Mouse (Mus musculus) kidney, embryonic 15.5 days (tissue): ENCODE results near the gene Pold1. TPM values are rescaled to one million over a fixed set of nuclear protein-coding genes. Genes with fewer than 3 reads are reported as not detected.

Source experiments
- ATAC-seq: fragments of 200-750 bp; cut with Nextera tagmentation; replicated peaks from 2 replicates; pipeline ENCODE4 v1.8.0; 2017; ENCODE audit warnings: moderate TSS enrichment; ENCODE audit not compliant: low FRiP score
- H3K27ac ChIP-seq: fragments of 300-500 bp; sonication (generic); 2 replicates; pipeline ENCODE4 v1.5.1; 2015; ENCODE audit warnings: mild to moderate bottlenecking, inconsistent platforms
- H3K27me3 ChIP-seq: fragments of 300-500 bp; sonication (generic); 2 replicates; pipeline ENCODE4 v1.6.1; 2015; ENCODE audit warnings: inconsistent platforms
- H3K36me3 ChIP-seq: fragments of 300-500 bp; sonication (generic); 2 replicates; pipeline ENCODE4 v1.6.1; 2015; ENCODE audit warnings: inconsistent platforms
- H3K4me1 ChIP-seq: fragments of 300-500 bp; sonication (generic); 2 replicates; pipeline ENCODE4 v1.6.1; 2015; ENCODE audit warnings: inconsistent platforms
- H3K4me2 ChIP-seq: fragments of 300-500 bp; sonication (generic); 2 replicates; pipeline ENCODE4 v1.6.1; 2015; ENCODE audit warnings: moderate library complexity, mild to moderate bottlenecking, inconsistent platforms
- H3K4me3 ChIP-seq: fragments of 300-500 bp; sonication (generic); replicated peaks from 2 replicates; pipeline ENCODE4 v1.5.1; 2015; ENCODE audit warnings: mild to moderate bottlenecking, inconsistent platforms
- H3K9ac ChIP-seq: fragments of 300-500 bp; sonication (generic); 2 replicates; pipeline ENCODE4 v1.6.1; 2015; ENCODE audit warnings: mild to moderate bottlenecking, inconsistent platforms
- H3K9me3 ChIP-seq: fragments of 300-500 bp; sonication (generic); replicated peaks from 2 replicates; pipeline ENCODE4 v1.6.1; 2016; ENCODE audit warnings: inconsistent platforms
- WGBS: fragments of 180-500 bp; shearing (Covaris S2); methylation state at CpG from one replicate; pipeline ENCODE4 v1.1.7; 2015; ENCODE audit warnings: mixed read lengths; 5-methylcytosine and 5-hydroxymethylcytosine counted together
- polyA plus RNA-seq: library from polyadenylated mRNA; unstranded; fragments of >200 nt; fragmentation: Nextera tagmentation; extraction: Ambion mirVana; gene quantifications from 2 replicates; pipeline ENCODE4 v1.2.1, GENCODE M21; 2015

Gene Pold1
- polyA plus RNA-seq, 1 experiment from 2014 or later = 101 TPM

GRCm38 (mm10) chr7:44553196-44553764 lies 4.6 kb upstream of the Pold1 start:
- peak overlapping the region; percentile 71 for H3K4me2 ChIP-seq
- peak overlapping the region; percentile 69 for H3K9ac ChIP-seq
- H3K4me3 ChIP-seq = peak overlapping the region; percentile 99
- H3K9me3 ChIP-seq = no peaks in the 10 kb centered on the region
- WGBS = under 1% methylated on average over 32 of the region's 32 CpGs
- ATAC-seq = peak; percentile 73
- H3K4me1 ChIP-seq = peaks cover 8% of the 10 kb centered on the region
- no peaks in the 10 kb centered on the region for H3K27me3 ChIP-seq
- peaks cover 31% of the 10 kb centered on the region for H3K36me3 ChIP-seq
- peak overlapping the region; percentile 100 for H3K27ac ChIP-seq

DNA sequence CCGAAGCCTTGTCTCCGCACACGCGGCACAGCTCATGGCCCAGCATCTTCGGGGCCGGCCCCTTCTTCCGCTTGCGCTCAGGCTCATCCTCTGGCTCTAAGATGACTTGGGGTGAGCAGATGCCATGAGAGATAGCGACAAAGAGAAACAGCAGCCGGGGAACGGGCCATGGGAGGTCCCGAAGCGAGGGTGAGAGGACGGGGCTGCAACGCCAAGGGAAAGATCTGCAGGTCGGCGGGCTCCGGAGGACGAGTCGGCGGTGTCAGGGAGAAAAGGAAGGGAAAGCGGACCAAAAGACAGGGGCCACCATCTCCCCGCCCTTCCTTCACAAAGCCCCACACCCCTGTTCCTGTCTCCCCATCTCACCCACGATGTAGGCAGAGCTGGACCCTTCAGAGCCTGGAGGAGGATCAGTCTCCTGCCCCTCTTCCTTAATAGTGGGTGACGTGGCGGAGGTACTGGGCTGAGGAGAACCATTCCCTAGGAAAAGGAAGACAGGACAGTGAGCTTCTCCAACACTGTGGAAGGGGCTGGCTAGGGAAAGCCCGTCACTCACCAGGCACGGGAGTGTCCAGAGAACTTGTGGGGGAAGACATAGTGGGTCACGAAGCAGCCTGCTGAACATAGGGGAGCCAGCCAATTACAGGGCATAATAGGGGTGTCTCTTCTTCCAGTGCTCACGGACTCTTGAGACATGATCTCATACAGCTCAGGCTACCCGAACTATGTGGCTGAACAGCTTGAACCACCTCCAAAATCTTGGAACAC lies 3.7 kb upstream of the Pold1 start:
- no peaks in the 10 kb centered on the region for H3K9me3 ChIP-seq
- H3K36me3 ChIP-seq = peaks cover 31% of the 10 kb centered on the region
- H3K4me2 ChIP-seq = peak overlapping the region; percentile 71
- peak overlapping the region; percentile 99 for H3K4me3 ChIP-seq
- peaks cover 17% of the 10 kb centered on the region for H3K4me1 ChIP-seq
- ATAC-seq = no peak
- no peak overlapping the region for H3K9ac ChIP-seq
- no peaks in the 10 kb centered on the region for H3K27me3 ChIP-seq
- WGBS = 86% methylated on average over 31 of the region's 31 CpGs
- H3K27ac ChIP-seq = peak overlapping the region; percentile 100; the same call in 1 of the 2 replicates

- Histone ChIP-seq H3K9ac (no peak overlapping the region), H3K27ac (no peak overlapping the region), H3K27me3 (no peaks in the 10 kb centered on the region), H3K4me3 (no peak overlapping the region), H3K36me3 (peaks cover 31% of the 10 kb centered on the region), H3K4me1 (peaks cover 23% of the 10 kb centered on the region), H3K9me3 (no peaks in the 10 kb centered on the region), H3K4me2 (no peak overlapping the region)
- no peak for ATAC-seq
- WGBS = 85% methylated on average over 22 of the region's 22 CpGs
Observed at GRCm38 (mm10) chr7:44551731-44552130, 3.1 kb upstream of the Pold1 start.

DNA sequence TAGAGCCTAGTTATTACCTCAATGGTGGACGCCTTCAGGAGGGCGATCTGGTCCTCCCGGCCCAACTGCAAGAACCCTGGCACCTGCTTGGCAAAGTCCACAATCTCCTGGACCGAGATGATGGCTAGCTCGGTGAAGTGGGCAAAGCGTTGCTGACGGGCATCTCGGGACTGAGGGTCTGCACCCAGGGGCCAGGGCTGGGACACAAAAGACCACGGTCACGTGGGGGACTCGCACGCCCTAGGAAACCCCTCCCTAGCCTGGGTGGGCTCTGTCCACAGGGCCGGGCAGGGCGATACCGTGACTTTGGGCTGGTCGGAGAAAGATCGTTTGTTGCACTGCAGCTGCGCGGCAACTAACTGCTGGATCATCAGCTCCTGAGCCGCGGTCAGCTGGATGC lies 2.7 kb upstream of the Pold1 start:
- Histone ChIP-seq H3K4me2 (no peak overlapping the region), H3K27ac (no peak overlapping the region), H3K36me3 (peaks cover 31% of the 10 kb centered on the region), H3K4me1 (peaks cover 24% of the 10 kb centered on the region), H3K9ac (no peak overlapping the region), H3K4me3 (no peak overlapping the region), H3K9me3 (no peaks in the 10 kb centered on the region), H3K27me3 (no peaks in the 10 kb centered on the region)
- no peak for ATAC-seq
- WGBS = 94% methylated on average over 21 of the region's 21 CpGs

DNA sequence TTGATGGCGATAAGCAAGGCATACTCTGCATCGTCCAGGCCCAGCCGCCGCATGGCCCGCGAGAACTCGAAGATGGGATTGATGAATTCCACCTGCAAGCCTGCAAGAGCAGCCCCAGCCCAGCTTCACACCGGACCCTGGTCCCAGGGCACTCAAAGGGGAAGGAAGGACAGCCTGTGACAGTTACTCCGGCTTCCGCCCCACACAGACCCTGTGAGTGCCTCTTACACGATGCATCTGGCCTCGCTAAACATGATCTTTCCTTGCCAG lies 1.7 kb upstream of the Pold1 start:
- no peak overlapping the region for H3K9ac ChIP-seq
- H3K4me3 ChIP-seq = no peak overlapping the region
- no peak overlapping the region for H3K27ac ChIP-seq
- no peak for ATAC-seq
- 91% methylated on average over 12 of the region's 12 CpGs for WGBS
- H3K4me1 ChIP-seq = peaks cover 24% of the 10 kb centered on the region
- H3K9me3 ChIP-seq = no peaks in the 10 kb centered on the region
- H3K4me2 ChIP-seq = no peak overlapping the region
- peaks cover 31% of the 10 kb centered on the region for H3K36me3 ChIP-seq
- H3K27me3 ChIP-seq = no peaks in the 10 kb centered on the region

DNA sequence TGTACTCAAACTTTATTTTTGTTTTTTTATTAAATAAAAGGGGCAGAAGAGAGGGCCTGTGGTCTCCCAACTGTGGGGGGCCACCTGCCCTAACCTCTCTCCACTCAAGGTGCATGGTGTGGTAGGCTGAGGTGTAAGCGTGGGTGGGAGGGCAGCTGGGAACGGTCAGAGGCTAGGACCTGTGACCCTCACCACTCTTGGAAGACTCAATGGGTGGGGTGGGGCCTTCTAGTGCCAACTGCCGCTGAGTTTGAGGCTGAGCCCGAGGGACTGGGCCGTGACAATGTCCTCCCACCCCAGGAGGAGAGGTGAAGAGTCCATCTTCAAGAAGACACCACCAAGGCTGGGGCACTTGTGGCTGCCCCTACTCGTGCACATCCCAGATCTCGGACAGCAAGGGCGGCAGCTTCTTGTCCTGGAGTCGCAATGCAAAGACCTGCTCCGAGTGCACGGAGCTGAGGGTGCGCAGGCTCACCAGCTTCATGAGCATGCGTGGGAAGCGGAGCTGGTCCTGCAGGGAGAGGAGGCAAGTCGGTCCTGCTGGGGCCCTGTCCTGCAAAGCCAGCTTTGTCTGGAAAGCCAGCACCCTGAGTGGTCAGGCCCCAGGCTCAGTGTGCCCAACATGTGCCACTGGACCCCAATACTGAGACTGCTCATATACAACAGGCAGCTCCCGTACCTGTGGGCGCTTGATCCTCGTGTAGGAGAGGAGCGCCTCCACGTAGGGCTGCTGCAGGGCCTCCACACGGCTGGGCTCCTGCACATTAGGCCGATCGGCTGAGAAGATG lies 1.2 kb upstream of the Pold1 start:
- Histone ChIP-seq H3K4me3 (no peak overlapping the region), H3K36me3 (peaks cover 31% of the 10 kb centered on the region), H3K9me3 (no peaks in the 10 kb centered on the region), H3K4me2 (no peak overlapping the region), H3K4me1 (peaks cover 24% of the 10 kb centered on the region), H3K27me3 (no peaks in the 10 kb centered on the region), H3K9ac (no peak overlapping the region), H3K27ac (no peak overlapping the region)
- ATAC-seq = no peak
- 95% methylated on average over 23 of the region's 23 CpGs for WGBS

- Histone ChIP-seq H3K4me2 (peak overlapping the region; percentile 85), H3K27ac (no peak overlapping the region), H3K4me1 (peaks cover 19% of the 10 kb centered on the region), H3K36me3 (peaks cover 35% of the 10 kb centered on the region), H3K27me3 (no peaks in the 10 kb centered on the region), H3K9me3 (no peaks in the 10 kb centered on the region), H3K9ac (peak overlapping the region; percentile 57), H3K4me3 (peak overlapping the region; percentile 65)
- WGBS = 14% methylated on average over 5 of the region's 5 CpGs
- ATAC-seq = no peak
Observed at GRCm38 (mm10) chr7:44547725-44548124, 924 bp downstream of the Pold1 start.

DNA sequence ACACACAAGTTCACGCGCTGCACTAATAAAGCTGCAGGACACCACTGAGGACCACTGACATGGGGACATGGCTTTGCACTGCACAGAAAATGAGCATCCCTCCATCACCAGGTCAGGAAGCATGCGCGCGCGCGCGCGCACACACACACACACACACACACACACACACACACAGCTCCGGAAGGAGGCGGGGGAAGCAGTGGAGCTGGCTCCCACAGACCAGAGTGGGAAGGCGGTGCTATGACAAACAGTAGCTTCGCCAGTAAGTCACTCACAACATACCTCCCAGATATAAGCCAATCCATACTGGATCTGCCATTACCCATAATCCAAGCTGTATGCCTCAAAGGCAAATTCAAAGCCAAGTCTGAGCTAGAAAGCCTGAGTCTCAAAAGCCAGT lies 1.6 kb downstream of the Pold1 start:
- Histone ChIP-seq H3K36me3 (peaks cover 38% of the 10 kb centered on the region), H3K27ac (no peak overlapping the region), H3K4me2 (peak overlapping the region; percentile 85), H3K27me3 (no peaks in the 10 kb centered on the region), H3K4me3 (peak overlapping the region; percentile 65), H3K4me1 (peaks cover 15% of the 10 kb centered on the region), H3K9ac (0 out of 2 replicates have a peak overlapping the region, but pooled peaks have one; percentile 57), H3K9me3 (no peaks in the 10 kb centered on the region)
- no peak for ATAC-seq
- 92% methylated on average over 13 of the region's 13 CpGs for WGBS

DNA sequence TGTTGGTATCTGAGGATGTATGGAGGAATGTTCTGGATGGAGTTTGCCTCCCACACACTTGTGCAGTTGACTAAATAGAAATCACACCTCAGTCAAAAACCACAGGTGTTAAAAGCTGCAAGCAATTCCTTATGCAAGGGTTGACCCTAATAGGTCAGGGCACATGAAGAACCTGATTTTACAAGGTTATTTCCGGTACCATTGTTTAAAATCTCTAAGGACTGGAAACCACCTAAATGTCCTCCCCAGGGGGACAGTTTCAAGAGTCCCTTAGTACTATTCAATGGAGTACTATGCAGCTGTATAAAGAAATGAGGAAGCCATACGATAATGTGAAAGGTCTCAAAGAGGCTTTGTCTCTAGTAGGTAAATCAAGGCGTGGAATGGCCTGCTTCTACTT lies 2.4 kb downstream of the Pold1 start:
- 94% methylated on average over 3 of the region's 3 CpGs for WGBS
- H3K27me3 ChIP-seq = no peaks in the 10 kb centered on the region
- H3K9ac ChIP-seq = no peak overlapping the region
- H3K4me3 ChIP-seq = no peak overlapping the region
- no peaks in the 10 kb centered on the region for H3K9me3 ChIP-seq
- ATAC-seq = no peak
- peaks cover 38% of the 10 kb centered on the region for H3K36me3 ChIP-seq
- peaks cover 15% of the 10 kb centered on the region for H3K4me1 ChIP-seq
- no peak overlapping the region for H3K27ac ChIP-seq
- no peak overlapping the region for H3K4me2 ChIP-seq

DNA sequence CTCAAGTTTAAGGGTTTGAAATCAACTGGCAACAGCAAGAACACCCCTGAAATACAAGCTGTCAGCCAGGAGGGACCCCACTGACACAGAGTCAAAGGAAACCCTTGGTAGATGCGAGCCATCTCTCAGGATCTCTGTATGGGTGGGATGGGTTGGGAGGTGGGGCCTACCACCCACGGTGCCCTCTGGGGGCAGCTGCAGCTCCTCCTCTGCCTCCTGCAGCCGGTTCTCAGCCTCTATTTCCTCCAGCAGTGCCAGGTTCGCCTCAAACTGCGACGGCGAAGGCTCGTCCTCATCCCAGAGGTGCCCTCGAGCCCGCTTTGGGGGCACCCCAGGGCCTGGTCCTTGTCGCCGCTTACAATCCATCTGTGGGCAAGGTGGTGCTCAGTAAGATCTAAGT lies 5.6 kb downstream of the Pold1 start:
- WGBS = 77% methylated on average over 12 of the region's 12 CpGs
- H3K27me3 ChIP-seq = no peaks in the 10 kb centered on the region
- H3K9me3 ChIP-seq = no peaks in the 10 kb centered on the region
- H3K4me2 ChIP-seq = no peak overlapping the region
- ATAC-seq = no peak
- H3K9ac ChIP-seq = no peak overlapping the region
- peaks cover 50% of the 10 kb centered on the region for H3K36me3 ChIP-seq
- peaks cover 14% of the 10 kb centered on the region for H3K4me1 ChIP-seq
- no peak overlapping the region for H3K27ac ChIP-seq
- no peak overlapping the region for H3K4me3 ChIP-seq

GRCm38 (mm10) chr7:44542555-44542954 lies 6.1 kb downstream of the Pold1 start:
- Histone ChIP-seq H3K9me3 (no peaks in the 10 kb centered on the region), H3K27ac (no peak overlapping the region), H3K27me3 (no peaks in the 10 kb centered on the region), H3K4me2 (no peak overlapping the region), H3K36me3 (peaks cover 56% of the 10 kb centered on the region), H3K9ac (no peak overlapping the region), H3K4me1 (peaks cover 9% of the 10 kb centered on the region), H3K4me3 (no peak overlapping the region)
- 94% methylated on average over 11 of the region's 11 CpGs for whole genome bisulfite sequencing
- no peak for ATAC-seq
